Mouse (Mus musculus): ENCODE results near the gene Mapk14. TPM values are rescaled to one million over a fixed set of nuclear protein-coding genes. Genes with fewer than 3 reads are reported as not detected.
A peak's percentile ranks its signal among the peaks of the same experiment; 100 is the strongest.
"Not testable (repeated sequence)": the region's sequence is repeated elsewhere in the genome, so short reads cannot be mapped to it uniquely, and the experiment has no call there.

The Mapk14 gene
- total RNA-seq, 2 experiments from 2014 or later = 60.8 to 63.8 TPM

DNA sequence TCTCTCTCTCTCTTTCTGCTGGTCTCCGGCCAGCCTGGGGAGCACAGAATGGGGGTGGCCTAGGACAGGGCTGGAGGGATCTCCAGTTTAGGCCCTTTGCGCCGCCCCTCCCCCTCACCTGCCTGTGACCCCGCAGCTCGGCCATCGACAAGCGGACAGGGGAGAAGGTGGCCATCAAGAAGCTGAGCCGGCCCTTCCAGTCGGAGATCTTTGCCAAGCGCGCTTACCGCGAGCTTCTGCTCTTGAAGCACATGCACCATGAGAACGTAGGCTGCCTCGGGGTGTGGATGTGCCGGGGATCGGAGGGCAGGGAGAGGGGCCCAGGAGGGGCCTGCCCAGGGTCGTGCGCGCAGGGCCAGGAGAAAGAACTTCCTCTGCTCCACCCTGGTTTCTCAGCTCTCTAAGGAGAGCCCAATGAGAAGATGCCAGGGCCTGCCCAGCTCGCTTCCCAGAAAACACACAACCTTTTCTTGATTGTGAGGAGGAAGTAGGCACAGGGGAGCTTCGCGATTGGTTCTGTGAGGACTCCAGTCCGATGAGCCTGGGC lies 78.8 kb downstream of the Mapk14 start:
- no peak for DNase-seq
- intact Hi-C loops (cut with DNase I; ENCODE audit: low total_unique reads) = no loop called here

DNA sequence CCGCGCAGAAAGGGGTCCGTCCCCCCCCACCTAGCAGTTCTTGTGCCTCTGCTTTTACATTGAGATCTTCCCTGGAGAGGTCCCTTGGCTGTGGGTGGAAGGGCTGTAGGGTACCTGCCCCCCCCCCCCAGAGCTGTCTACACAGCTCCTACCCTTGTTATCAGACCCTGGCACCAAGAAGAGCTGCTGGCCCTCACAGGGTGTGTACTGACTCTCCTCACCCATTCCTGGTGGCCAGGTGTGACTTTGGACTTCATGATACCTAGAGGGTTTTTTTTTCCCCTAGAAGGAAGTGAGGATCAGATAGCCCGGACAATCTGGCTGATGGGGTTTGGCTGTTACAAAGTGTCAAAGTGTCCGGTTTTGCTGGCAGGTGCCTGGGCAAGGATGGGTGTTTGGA lies 80.2 kb downstream of the Mapk14 start:
- intact Hi-C loops (cut with DNase I; ENCODE audit: low total_unique reads) = no loop called here
- DNase-seq = no peak

DNA sequence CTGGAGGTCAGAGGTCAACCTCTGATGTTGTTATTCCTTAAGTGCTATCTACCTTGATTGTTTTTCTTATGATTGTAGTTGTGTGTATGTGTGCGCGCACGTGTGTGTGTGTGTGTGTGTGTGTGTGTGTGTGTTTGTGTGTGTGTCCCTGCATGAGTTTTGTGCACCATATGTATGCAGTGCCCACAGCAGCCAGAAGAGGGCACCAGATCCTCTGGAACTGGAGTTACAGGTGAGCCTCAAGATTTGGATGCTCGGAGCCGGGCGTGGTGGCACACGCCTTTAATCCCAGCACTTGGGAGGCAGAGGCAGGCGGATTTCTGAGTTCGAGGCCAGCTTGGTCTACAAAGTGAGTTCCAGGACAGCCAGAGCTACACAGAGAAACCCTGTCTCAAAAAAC lies 83.2 kb downstream of the Mapk14 start:
- intact Hi-C loops (cut with DNase I; ENCODE audit: low total_unique reads); DNase-seq: not testable (repeated sequence)

DNA sequence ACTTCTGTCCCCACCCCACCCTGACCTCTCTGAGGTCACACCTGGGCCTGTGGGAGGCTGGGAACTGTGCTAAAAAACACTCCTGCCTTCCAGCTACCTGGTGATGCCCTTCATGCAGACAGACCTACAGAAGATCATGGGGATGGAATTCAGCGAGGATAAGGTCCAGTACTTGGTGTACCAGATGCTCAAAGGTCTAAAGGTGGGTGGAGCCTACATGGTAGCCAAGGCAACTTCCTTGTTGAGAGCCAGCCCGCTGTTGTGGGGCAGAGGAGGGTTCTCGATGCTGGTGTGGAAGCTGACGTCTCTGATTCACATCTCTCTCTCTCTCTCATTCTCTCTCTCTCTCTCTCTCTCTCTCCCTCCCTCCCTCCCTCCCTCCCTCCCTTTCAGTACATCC lies 84.0 kb downstream of the Mapk14 start:
- DNase-seq = no peak
- intact Hi-C loops (cut with DNase I; ENCODE audit: low total_unique reads) = no loop called here

DNA sequence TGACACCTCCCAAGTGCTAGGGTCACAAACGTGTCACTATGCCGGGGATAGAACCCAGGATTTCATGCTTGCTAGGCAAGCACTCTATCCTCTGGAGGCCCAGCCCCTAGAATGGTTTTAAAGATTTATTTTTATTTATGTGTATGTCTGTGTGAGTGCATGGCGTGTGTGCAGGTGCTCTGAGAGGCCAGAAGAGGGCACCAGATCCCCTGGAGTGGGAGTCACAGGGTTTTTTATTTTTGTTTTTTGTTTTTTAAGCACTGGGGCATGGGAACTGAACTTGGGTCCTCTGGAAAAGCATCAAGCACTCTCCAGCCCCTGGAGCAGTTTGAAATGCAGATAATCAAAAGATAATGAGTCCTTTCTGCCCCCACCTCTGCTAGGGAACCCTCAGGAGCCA lies 85.7 kb downstream of the Mapk14 start:
- intact Hi-C loops (cut with DNase I; ENCODE audit: low total_unique reads) = no loop called here
- DNase-seq = no peak

DNA sequence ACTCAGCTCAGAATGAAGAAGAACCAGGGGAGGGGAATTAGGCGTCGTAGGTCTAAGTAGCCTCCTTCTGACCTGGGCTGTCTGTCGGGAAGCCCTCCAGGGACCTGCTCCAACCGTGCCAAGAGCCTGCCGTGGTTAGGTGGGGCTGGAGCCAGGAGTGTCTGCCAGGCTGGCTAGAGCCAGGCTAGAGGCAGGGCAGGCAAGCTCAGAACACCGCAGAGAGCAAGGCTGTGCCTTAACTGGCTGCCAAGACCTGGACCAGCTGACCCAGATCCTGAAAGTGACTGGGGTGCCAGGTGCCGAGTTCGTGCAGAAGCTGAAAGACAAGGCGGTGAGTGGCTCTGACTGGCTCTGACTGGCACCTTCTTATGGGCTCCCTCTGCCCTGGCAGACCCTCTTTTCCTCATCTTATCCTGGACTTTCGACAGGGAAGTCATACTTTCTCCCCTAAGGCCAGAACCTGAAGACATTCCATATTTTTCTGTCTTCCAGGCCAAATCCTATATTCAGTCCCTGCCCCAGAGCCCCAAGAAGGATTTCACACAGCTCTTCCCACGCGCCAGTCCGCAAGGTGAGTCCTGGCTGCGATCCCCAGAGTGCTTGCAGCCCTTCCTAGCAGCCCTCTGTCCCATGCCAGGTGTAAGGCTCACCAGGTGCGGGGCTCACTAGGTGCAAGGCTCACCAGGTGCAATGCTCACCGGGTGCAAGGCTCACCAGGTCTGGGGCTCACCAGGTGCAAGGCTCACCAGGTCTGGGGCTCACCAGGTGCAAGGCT lies 86.3 kb downstream of the Mapk14 start:
- peak; percentile 72 for DNase-seq
- intact Hi-C loops (cut with DNase I; ENCODE audit: low total_unique reads) = no loop called here

DNA sequence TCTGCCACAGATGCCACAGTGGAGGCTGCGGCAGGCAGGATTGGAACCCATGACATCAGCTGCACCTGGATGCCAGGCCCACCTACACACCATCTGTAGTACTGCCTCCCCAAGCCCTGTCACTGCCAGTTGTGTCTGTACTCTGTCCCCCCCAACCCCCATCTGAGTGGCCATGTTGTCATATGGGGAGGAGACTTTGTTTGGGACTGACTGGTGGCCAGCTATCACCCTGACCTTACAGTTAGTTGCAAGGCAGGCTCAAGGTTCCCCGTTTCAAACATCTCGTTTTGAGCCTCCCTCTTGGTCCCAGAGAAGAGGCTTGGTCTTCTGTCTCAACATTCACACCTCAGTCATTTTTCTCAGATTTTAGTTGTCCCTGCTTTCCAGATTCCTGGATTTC lies 88.6 kb downstream of the Mapk14 start:
- no peak for DNase-seq
- intact Hi-C loops (cut with DNase I; ENCODE audit: low total_unique reads) = no loop called here

DNA sequence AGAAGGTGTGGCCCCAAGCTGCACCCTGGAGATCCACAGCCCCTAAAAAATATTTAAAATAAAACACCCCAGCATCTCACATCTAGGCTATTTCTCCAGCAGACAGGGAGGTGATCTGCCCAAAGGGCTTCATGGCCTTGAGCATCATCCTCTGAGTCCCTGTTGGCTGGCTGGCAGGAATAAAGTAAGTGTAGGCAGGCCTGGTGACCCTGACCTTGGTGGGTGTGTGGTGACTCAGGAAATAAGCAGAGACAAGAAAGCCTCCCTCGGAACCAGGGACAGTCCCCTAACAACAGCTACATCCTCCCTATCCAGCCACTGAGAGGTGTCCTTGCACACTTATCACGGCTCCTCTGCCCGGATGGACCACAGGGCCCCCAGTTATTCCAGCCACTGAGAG lies 89.7 kb downstream of the Mapk14 start:
- intact Hi-C loops (cut with DNase I; ENCODE audit: low total_unique reads) = no loop called here
- DNase-seq = no peak

DNA sequence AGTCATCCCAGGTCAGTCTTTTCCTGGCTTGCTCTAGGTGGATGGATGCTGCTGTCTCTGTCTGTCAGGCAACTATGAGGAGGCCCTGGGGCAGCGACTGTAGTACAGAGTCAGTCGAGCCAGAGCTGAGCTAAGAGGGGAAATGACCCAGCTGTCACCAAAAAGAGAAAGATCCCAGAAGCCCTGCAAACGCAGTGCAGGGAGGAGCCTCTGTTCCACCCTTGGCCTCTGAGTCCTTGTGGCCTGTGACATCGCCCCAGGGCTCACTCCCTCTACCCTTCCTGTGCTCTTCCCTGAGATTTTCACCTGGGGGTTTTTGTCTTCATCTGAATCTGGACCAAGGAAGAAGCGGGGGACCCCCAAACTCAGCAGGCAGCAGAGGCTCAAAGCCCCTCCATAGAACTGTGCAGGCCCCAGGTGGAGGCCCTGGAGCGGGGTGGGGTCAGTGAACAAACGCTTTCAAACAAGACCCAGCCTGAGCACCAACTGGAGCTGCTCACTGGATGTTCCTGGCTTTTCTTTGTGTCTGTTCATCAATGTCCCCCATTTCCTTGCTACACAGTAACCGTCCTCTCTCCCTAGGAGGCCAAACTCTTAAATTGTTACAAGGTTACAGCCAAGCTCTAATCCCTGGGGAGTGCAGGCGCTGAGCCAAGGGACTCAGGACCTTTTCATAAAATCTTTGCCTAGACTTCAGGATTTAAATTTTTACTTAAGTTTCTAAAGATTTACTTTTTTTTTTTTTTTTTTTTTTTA lies 90.3 kb downstream of the Mapk14 start:
- no peak for DNase-seq

DNA sequence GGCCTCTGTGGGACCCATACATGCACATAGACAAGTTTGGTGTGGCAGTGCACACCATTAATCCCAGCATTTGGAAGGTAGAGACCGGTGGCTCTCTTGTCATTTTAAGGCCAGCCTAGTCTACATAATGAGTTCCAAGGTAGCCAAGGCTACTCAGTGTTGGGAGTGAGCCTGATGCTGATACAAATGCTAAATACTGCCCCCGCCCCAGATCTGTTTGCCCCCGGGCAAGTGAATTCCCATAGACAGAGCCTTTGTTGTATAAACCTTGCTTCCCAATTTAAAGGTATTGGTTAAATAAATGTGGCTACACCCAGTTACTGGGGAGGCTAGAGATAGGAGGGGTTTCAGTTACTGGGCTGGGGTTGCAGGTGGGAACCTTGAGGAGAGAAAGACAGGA lies 93.9 kb downstream of the Mapk14 start:
- intact Hi-C loops (cut with DNase I; ENCODE audit: low total_unique reads) = no loop called here
- no peak for DNase-seq

More for the DNA sequence above, 90.3 kb downstream of the Mapk14 start:
- intact Hi-C loops (cut with DNase I; ENCODE audit: low total_unique reads) = no loop called here

DNA sequence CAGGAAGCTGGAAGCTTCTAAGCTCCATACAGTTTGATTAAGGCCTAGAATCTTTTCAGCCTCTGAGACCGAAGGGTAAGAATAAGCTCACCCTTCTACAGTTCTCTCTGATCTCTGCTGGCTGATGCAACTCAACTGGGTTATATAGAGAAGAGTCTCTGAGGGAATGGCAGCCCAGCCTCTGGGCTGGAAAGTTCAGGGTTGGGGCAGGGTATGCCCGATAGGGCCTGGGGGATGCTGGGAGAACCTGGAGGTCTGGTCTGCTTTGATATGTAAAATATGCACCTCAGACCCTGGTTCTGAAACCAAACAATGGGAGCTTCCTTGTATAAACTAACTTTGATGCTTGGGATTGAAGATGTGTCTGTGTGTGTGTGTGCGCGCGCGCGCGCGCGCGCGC lies 96.4 kb downstream of the Mapk14 start:
- no peak for DNase-seq
- intact Hi-C loops (cut with DNase I; ENCODE audit: low total_unique reads) = no loop called here

DNA sequence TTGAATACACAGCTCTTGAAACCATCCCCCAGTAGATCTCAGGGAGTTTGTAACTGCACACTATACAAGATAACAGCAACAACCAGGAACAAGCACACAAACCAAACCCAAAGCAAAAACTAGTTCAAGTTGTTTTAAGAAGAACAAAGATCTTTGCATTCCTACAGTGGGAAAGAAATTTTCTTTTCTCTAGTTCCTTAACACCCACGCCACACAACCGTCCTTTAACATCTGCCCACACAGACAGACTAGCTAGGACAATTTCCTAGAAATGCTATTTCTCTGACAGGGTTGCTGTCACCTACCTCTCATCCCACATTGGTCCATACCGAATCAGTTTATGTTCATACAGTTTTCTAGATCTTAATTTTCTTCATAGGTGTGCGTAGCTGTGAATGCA lies 105.9 kb downstream of the Mapk14 start:
- intact Hi-C loops (cut with DNase I; ENCODE audit: low total_unique reads) = loop anchor here (5.0 kb wide), 1 partner anchor 35 kb away; no protein-coding TSS in a partner anchor
- no peak for DNase-seq

Other genes with a start within 250 kb of the Mapk14 start
- gene Fkbp5, start 173.8 kb upstream of the Mapk14 start, total RNA-seq (2021) = 100 to 1,000 TPM in 1 of 2 experiments, 1 to 10 TPM in 1; 9.2 to 104 TPM
- gene Armc12, start 160.5 kb upstream of the Mapk14 start, total RNA-seq (2021) = not detected
- not detected for gene Clpsl2, start 141.9 kb upstream of the Mapk14 start, total RNA-seq (2021)
- gene Clps, start 130.6 kb upstream of the Mapk14 start, total RNA-seq (2021) = not detected
- not detected for gene Lhfpl5, start 115.7 kb upstream of the Mapk14 start, total RNA-seq (2021)
- 10 to 100 TPM; 24.4 to 27.8 TPM for gene Srpk1, start 68.6 kb upstream of the Mapk14 start, total RNA-seq (2021)
- under 1 TPM; 0.33 to 0.64 TPM for gene Slc26a8, start 1.1 kb upstream of the Mapk14 start, total RNA-seq (2021)
- gene AC170998.1, start 34.8 kb downstream of the Mapk14 start, total RNA-seq (2021) = under 1 TPM in 1 of 2 experiments, not detected in 1; 0.53 TPM
- gene Mapk13, start 78.0 kb downstream of the Mapk14 start, total RNA-seq (2021) = under 1 TPM; 0.24 to 0.39 TPM
- gene Brpf3, start 109.8 kb downstream of the Mapk14 start, total RNA-seq (2021) = 10 to 100 TPM; 14.5 to 15.0 TPM
- under 1 TPM in 1 of 2 experiments, not detected in 1; 0.04 TPM for gene Pnpla1, start 167.1 kb downstream of the Mapk14 start, total RNA-seq (2021)
- under 1 TPM in 1 of 2 experiments, not detected in 1; 0.04 TPM for gene 4930539E08Rik, start 224.0 kb downstream of the Mapk14 start, total RNA-seq (2021)